Mouse (Mus musculus): ENCODE data around the gene Zfp462.

The Zfp462 gene

DNA sequence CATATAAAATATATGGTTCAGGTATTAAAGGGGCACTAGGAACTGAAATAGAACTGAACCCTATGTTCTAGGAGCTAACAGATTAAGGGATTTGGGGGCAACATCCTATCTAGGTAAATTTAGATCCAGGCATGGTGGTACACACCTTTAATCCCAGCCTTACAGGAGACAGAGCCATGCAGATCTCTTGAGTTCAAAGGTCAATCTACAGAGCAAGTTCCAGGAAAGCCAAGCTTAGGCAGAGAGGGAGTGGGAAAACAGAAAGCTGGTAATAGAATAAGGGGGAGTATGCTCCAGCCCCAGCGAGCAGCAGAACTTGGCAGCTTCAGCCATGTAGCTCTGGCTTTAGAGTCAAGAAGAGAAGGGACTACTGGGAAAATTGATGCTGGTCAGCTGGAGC, 50.4 kb downstream of the Zfp462 start:
- no peak for DNase-seq (ENCODE audit: inconsistent ontology term)

DNA sequence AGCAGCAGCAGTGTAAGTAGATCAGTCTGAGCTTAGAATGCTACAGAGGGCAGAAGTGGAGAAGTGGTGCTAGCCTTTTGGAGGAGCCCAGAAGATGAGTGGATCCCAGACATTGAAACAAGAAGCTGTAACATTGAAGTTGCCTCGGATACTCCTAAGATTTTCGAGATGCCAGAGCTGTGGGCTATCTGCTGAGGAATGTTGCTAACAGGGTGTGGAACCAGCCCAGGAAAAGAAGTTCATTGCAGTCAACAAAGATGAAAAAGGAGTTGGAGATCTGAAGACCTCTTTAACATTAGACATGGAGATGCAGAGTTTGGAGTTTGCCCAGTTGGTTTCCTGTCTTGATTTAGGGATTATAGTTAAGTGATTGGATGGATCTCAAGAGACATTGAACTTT, 51.2 kb downstream of the Zfp462 start:
- DNase-seq (ENCODE audit: inconsistent ontology term), result no peak

DNA sequence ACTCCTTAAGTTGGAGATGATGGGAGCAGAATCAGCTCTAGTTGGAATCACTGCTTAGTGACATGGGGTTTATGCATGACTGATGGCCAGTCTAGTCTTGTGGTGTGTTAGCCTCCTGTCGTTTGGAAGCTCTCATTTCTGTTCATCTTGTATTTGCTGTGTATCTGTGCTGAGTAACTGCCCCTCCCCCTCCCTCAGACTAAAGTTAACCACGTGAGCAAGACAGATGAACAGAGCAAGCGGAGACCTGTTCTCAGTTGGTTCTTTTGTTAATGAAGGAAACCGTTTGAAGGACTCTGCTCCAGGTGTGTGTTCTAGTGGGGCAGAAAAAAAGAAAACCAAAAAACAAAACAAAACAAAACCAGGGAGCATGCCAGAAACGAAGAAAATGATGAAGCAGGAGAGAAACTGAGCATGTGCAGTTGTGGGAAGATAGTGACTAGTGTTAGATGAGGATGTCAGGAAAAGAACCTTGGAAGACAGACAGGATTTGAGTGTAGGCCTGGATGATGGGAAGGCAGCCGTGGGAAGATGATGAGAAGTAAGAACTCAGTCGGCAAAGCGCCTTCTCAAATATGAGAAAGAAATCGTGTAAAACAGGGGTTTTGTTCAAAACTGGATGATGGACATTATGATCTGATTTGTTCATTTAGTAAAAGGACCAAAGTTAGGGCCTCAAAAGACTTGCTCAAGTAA, 53.4 kb downstream of the Zfp462 start:
- DNase-seq (ENCODE audit: inconsistent ontology term), result no peak

DNA sequence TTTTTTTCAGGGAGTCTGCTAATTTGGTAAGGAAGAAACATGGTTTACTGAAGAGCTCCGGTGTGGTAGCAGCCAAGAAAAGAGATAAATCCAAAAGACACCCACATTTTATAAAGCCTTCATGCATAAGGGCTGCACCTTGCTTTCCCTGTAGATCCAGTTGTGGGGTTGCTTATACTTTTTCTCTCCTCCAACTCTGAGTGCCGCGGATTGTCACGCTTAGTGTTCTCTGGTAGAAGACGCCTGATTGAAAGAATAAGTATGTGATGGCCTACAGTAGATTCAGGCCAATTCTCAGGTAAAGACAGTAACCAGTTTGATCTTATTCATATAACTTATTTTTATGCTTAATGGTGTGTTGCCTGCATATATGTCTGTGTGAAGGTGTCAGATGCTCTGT, 54.7 kb downstream of the Zfp462 start:
- DNase-seq (ENCODE audit: inconsistent ontology term), result no peak

DNA sequence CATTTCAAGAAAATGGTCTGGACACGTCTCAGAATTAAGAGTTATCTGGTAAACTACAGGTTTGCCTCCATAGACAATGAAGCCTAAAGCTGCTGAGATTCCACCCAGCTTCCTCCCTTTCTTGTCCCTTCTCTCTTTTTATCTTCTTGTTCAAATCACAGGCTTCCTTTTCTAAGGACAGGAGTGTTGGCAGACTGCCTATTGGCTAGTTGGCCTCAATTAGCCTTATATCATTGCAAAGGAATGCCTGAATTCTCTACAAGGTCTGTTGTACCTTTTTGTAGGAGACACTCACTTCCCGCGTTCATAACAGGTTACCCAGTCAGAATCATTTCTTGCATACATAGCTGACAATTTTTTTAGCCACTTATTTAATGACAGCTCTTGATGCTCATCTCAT, 56.5 kb downstream of the Zfp462 start:
- DNase-seq (ENCODE audit: inconsistent ontology term), result peak; percentile 73

DNA sequence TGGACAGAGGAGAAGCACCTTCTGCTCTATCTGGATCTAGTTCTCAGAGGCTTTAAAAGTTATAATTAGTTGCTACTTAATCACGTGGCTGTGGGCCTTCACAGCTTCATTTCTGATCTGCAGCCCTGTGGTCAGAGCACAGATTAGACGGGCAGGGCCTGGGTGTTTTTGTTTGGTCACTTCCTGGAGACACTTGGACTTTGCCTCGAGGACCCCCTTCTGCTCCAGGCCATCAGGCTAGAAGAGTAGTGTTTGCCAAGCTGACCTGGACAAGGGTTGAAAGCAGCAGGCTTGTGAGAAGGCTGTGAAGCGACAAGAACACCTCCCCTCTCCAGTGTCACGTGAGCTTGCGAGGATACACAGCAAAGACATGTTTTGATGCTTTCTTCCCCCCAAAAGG, 58.3 kb downstream of the Zfp462 start:
- DNase-seq (ENCODE audit: inconsistent ontology term), result no peak

DNA sequence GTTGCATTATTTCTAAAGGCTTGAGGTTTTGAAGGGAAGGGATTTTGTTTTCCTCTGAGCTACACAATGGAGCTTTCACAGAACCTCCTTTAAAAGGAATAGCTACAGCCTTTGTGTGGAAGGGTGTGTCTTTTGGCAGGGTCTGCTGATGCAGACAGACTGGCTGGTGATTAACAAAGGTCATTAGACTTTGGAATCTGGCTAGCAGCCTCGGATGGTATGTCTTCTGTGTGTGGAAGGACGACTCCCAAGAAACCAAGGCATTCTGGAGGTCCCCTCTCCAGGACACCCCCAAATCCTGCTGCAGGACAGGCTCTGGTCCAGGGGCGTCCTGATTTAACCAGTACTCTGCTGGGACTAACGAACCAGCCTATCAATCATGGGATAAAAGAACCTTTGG, 60.2 kb downstream of the Zfp462 start:
- DNase-seq (ENCODE audit: inconsistent ontology term), result peak; percentile 88

DNA sequence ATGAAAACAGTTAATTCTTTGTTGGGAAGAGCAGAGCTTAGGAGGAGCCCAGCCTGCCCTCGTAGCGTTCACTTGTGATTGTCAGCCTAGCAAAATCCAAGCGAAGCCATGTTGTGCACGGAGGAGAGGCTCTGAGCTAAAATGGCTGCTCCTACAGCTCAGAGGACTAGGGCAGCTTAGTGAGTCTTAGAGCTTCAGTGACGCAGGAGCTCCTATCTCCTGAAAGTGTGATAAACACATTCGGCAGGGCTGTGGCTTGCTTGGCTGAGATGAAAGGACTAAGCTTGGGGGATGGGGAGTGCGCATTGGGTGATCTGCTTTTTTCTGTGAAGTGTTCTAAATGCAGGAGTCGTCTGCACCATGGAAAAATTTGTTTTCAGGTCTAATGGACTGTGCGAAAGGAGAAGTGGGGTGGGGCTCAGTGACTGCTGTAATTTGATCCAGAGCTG, 60.7 kb downstream of the Zfp462 start:
- DNase-seq (ENCODE audit: inconsistent ontology term), result peak; percentile 72

DNA sequence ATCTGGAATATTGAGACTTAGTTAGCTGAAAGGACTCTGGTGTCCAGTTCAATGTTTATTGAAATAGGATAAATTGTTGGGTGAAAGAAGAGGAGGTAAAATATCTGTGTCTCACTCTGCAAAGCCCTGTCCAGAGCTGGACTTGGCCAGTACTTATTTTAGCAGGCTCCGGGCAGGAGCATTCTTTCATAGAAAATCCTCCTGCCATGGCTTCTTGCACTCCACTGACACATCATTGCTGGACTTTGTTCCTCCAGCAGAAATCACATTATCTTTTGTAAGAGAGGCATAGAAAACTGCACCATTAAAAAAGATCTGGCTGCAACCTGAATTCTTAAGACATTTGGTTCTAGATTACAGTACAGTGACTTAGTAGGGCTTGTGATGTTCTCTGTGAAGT, 61.2 kb downstream of the Zfp462 start:
- no peak for DNase-seq (ENCODE audit: inconsistent ontology term)

DNA sequence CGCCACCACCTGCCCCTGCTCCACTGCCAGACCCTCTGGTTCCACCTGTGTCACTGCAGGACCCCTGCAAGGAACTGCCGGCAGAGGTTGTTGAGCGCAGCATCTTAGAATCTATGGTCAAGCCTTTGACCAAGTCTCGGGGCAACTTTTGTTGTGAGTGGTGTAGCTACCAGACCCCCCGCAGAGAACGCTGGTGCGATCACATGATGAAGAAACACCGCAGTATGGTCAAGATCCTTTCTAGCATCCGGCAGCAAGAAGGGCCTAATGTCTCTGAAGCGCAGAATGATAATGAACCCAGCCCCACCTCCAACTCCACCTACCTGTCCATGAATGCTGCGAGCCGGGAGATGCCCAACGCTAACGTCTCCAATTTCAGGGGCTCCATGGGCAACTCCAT, 63.8 kb downstream of the Zfp462 start:
- DNase-seq (ENCODE audit: inconsistent ontology term), result no peak

DNA sequence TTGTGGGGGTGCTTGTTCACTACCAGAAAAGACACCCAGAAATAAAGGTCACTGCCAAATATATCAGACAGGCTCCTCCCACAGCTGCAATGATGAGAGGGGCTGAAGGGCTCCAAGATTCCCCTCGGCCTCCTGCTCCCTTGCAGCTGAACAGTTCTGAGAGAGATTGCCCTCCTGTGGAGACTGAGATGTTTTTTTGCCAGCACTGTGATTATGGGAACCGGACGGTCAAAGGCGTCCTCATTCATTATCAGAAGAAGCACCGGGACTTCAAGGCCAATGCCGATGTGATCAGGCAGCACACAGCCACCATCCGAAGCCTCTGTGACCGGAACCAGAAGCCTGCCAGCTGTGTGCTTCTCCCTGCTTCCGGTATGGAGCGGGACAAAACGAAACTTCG, 66.5 kb downstream of the Zfp462 start:
- no peak for DNase-seq (ENCODE audit: inconsistent ontology term)

DNA sequence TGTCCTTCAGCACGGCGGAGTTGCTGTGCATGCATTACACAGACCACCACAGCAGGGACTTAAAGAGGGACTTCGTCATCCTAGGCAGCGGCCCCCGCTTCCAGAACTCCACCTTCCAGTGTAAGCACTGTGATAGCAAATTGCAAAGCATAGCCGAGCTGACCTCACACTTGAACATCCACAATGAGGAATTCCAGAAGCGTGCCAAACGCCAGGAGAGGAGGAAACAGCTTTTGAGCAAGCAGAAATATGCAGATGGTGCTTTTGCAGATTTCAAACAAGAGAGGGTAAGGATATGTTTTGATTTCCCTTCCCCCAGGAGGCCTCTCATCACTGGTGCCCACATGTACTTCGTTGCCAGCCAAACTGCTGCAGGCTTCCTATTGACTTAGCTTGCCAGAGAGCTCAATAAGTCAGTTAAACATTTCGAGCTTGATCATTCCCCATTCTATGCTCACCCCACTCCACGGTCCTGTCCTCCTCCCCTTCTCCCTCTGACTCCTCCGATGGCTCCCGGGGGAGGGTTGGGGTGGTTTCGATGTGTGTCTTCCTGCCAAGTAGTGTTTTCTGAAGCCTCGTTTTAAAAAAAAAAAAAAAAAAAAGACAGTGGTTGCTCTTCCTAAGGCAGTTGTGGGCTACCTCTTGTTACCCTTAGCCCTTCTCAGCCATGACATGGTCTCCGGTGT, 68.9 kb downstream of the Zfp462 start:
- DNase-seq (ENCODE audit: inconsistent ontology term), result no peak

DNA sequence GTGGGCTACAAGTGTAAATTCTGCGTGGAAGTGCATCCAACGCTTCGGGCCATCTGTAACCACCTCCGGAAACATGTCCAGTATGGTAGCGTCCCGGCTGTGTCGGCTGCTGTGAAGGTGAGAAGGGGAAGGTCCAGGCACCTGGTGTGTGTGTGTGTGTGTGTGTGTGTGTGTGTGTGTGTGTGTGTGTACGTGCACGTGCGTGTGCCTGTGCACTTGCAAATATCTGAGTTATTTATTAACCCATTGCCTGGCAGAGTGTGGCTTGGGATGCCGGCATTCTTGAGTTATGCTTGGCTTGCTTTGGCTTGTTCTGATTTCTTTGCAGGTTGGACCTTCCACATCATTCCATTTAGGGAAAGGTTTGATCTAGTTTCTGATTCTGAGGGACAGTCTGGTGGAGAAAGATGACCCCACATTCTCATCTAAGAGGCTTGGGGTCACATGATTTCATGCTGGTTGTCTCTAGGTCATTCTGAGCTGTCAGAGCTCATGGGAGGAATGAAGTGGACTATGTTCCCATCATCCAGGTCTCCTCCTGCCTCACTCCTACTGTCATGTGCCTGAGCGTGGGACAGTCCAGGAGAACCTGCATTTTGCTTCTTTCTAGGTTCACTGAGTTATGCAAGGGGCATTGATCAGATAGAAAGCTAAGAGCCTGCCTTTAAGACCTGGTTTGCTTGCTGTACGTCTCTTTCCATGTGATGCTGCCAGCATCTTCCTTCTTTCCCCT, 70.0 kb downstream of the Zfp462 start:
- DNase-seq (ENCODE audit: inconsistent ontology term), result no peak

DNA sequence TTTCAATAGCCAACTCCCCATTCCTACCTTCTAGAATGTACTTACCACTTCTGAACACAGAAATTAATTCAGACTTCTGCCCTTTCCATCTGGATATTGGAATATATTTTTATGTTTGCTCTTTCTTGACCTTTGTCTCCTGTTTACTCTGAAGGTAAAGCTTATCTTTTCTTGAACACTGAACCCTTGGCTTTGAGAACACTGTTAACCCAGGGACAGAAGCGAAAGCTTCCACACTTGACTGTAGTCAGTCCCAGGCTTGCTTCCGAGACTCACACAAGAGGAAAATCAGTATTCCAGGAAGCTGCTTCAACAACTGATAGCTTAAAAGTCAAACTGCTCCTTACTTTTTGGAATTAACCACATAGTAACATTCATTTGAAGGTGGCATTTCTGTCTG, 70.7 kb downstream of the Zfp462 start:
- DNase-seq (ENCODE audit: inconsistent ontology term), result no peak

DNA sequence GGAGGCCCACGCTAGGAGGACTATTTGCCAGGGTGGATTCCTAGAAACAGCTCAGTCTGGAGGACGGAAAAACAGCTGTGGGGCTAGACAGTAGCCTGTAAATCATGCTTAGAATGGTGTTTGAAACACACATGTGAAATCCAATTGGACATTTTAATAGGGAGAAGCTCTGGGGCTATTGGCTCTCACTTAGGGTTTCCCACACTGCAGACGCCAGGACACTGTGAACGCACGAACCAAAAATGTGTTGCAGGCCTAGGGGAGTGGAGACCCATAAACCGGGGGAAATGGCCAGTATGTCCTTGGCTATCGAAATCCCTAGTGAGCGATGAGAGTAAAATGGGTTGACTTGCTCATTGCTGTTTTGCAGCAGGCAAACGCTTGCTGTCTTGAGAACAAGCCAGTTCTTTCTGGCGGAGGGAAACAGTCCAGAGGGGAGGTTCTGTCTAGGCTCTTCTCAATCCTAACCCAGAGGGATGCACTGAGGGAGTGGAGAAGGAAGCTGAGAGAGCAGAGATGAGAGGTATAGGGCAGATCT, 81.3 kb downstream of the Zfp462 start:
- no peak for DNase-seq (ENCODE audit: inconsistent ontology term)

DNA sequence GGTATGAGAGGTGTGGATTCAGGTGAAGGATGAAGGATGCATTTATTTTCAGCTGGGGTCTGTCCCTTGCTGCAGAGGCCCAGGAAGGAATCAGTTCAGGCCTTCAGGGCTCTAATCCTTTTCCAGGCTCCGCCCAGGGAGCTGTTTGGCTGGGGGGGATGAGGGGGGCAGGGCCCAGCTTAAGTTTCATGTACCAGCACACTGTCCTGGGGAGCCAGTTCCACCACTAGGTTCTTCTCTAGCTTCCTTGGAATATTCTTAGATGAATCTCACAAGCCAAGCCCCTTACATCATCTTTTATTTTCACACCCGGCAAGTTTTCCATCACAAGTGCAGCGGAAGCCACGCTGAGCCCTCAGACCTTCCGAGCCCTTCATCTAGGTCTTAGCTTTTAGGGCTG, 85.6 kb downstream of the Zfp462 start:
- DNase-seq (ENCODE audit: inconsistent ontology term), result no peak

DNA sequence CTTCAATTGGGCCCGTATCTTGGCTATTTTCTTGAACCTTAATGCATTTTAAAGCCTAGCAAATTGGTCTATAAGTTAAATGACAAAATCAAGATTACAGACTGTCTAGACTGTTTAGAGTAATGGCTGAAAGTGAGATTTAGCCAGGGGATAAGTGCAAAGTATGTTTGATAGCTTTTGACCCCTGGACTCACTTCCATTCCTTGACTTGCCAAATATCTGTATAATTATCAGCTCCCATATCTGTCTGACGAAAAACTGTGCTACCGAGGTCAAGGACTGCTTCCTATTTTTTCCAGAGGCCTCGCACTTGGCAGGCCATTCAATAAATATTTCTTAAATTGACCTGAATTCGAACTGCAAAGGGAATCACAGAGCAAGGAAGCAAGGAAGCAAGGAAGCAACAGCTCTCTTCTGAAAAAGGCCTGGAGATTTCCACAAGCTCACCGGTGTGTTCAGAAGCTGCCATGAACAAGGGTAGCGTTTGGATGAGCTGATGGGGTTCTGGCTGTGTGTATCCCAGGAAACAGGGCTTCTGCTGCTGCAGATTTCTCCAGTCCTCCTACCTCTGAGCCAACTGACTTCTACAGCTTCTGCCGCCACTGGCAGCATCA, 87.6 kb downstream of the Zfp462 start:
- no peak for DNase-seq (ENCODE audit: inconsistent ontology term)

DNA sequence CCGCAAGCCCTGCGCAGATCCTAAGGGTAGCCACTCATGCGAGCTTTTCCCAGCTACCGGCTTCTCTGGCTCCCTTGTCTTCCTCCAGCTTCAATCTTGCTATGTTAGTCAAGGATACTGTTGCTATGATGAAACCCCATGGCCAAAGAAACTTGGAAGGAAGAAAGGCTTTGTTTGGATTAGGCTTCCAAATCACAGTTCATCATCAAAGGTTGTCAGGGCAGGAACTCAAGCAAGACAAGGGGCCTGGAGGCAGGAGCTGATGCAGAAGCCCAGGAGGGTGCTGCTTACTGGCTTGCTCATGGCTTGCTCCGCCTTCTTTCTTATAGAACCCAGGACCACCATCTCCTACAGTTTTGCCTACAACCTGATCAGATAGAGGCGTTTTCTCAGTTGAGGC, 88.6 kb downstream of the Zfp462 start:
- DNase-seq (ENCODE audit: inconsistent ontology term), result no peak

DNA sequence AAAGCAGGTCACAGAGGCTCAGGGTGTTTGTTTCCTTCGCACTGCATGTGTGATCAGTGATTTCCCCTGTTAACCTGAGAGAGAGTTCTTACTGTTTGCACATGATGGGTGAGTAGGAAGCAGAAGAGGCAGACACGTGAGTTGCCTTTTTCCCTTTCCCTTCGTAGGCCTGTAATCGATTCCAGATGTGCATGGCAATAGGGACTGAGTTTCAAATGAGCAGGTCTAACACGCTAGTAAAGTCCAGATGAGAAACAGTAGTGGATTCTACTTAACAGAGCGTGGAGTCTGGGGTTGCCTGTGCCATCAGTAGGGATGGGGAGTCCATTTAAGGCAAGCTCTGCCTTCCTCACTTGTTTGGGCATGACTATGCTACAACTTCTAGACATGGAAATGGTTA, 93.3 kb downstream of the Zfp462 start:
- DNase-seq (ENCODE audit: inconsistent ontology term), result no peak

DNA sequence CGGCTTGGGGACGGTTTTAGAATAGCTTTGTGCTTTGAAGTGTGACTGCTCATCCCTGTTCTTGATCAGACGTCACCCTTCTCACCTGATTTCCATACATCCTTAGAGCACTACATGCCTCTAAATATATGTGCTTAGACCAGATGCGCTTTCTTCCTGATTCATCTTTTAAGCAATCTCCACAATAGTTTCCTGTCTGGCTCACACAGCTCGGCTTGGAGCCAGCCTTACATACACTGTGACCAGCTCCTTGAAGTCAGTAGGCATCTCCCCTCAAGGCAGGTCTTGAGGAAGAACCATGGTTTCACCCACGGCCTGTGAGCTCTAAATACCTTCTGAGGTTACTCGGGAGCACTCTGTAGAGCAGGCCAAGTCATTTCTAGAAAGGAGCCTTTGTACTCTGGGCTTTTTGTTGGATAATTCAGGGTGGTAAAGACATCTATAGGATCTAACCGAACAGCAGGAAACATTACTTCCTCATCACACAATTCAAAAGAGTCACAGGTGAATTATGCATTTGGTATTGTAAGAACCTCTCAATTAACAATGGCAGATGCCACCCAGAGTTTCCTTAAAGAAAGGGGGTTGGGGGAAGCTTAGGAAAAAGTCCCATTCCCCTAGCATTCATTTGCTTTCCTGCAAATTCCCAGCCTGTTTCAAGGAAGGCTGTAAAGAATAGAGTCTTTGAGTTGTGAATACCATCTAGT, 95.6 kb downstream of the Zfp462 start:
- no peak for DNase-seq (ENCODE audit: inconsistent ontology term)

DNA sequence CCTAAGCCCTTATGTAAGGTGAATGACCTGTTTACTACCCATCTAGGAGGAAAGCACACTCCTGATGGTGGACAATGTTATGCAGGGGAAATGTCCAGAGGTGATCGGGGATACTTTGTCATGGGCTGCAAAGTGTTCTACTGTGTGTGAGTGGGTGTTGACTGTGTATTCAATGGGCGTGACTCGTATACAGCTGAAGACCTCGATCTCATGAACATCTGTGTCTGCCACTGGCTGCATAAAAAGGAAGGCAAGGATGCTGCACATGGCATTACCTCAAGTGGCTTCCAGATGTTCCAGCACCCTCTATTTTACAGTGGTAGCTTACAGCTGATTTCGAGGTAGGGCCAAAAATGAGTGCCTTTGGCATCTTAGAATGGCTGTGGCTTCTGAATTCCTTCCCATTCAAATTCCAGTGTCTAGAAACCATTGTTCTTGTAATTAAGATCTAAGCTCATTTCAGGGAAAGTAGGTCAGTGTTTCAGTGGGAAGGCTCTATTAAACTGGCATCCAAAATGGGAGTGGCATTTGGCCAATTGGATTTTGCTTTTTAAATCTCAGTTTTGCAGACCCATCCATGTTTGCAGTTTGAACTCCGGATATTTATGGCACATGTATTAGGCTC, 96.4 kb downstream of the Zfp462 start:
- peak; percentile 91 for DNase-seq (ENCODE audit: inconsistent ontology term)

Measured in Muller cell, postnatal 12 days (primary cell).